Comparison of ENCODE assay signal across 28 mouse cellular contexts in the genomic region with DNA sequence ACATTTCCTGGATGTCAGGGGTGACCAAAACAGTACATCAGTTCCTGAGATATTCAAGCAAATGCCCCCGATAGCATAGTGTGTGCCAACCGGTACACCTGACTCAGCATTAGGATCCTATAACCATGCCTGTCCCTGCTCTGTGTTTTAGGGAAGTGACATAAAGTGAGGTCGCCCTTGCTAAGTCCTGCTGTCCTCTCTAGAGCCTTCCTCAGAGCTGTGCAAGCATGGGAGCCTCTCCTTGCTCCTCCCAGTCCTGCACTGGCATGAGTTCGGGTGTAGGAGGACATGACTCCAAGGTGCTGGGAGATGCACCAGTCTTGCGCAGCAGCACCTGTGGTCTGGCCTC. TPM values are rescaled to one million over a fixed set of nuclear protein-coding genes. Genes with fewer than 3 reads are reported as not detected.
DNase-seq lines count a peak whose midpoint lies in the region; ATAC-seq and TF ChIP-seq lines count a peak whose summit lies in the region.
"Had no signal": no experiment of that assay in that cellular context is flagged by ENCODE, and none has a peak within 500 bp of the region (broad histone marks: within the 10 kb centered on the region; RNA-seq: fewer than 3 reads in every experiment).

No protein-coding gene starts in this region.

- no peak for TF ChIP-seq CTCF in left cerebral cortex, adult 2 months (IDR thresholded peaks at IDR 0.05)

- peaks cover 96% of the 10 kb centered on the region for H3K27me3 ChIP-seq in megakaryocyte, embryonic 14.5 days (replicated peaks)
- H3K27me3 ChIP-seq in forebrain, embryonic 16.5 days (replicated peaks; ENCODE audit: control insufficient read depth, insufficient read depth, low read length) = no peaks in the 10 kb centered on the region
- H3K27me3 ChIP-seq in kidney, embryonic 14.5 days (ENCODE audit: control insufficient read depth, insufficient read depth, low read length) = no peaks in the 10 kb centered on the region
- H3K27me3 ChIP-seq: forebrain, embryonic 13.5 days had no signal

- H3K4me1 ChIP-seq in megakaryocyte, embryonic 14.5 days = peaks cover 21% of the 10 kb centered on the region
- H3K4me1 ChIP-seq in forebrain, embryonic 16.5 days (replicated peaks; ENCODE audit: control insufficient read depth, insufficient read depth, low read length) = peaks cover 13% of the 10 kb centered on the region
- no peaks in the 10 kb centered on the region for H3K4me1 ChIP-seq in kidney, embryonic 14.5 days (ENCODE audit: control insufficient read depth, insufficient read depth, low read length)

- no peak overlapping the region for H3K4me3 ChIP-seq in left cerebral cortex, adult 2 months
- H3K4me3 ChIP-seq in megakaryocyte, embryonic 14.5 days (replicated peaks) = peak overlapping the region; percentile 20
- no peak overlapping the region for H3K4me3 ChIP-seq in forebrain, embryonic 16.5 days (replicated peaks; ENCODE audit: low read length)
- H3K4me3 ChIP-seq in kidney, embryonic 14.5 days (ENCODE audit: low read length) = no peak overlapping the region
- H3K4me3 ChIP-seq: forebrain, embryonic 10.5 days; forebrain, embryonic 13.5 days had no signal

- intact Hi-C loops in left cerebral cortex, adult 2 months (cut with DNase I) = no loop called here
- intact Hi-C loops in left cerebral cortex, postnatal 36 days (cut with DNase I) = no loop called here

- H3K36me3 ChIP-seq in megakaryocyte, embryonic 14.5 days (replicated peaks; ENCODE audit: low read length) = no peaks in the 10 kb centered on the region
- no peaks in the 10 kb centered on the region for H3K36me3 ChIP-seq in forebrain, embryonic 16.5 days (ENCODE audit: control insufficient read depth, insufficient read depth)
- no peaks in the 10 kb centered on the region for H3K36me3 ChIP-seq in kidney, embryonic 14.5 days (ENCODE audit: control insufficient read depth, insufficient read depth, low read length)
- H3K36me3 ChIP-seq: forebrain, embryonic 10.5 days had no signal

- H3K27ac ChIP-seq in left cerebral cortex, adult 2 months = peak overlapping the region; percentile 17; the same call in 1 of the 2 replicates
- no peak overlapping the region for H3K27ac ChIP-seq in forebrain, embryonic 16.5 days (ENCODE audit: low read length)
- no peak overlapping the region for H3K27ac ChIP-seq in kidney, embryonic 14.5 days (ENCODE audit: low read depth, low read length)
- H3K27ac ChIP-seq: forebrain, embryonic 10.5 days; forebrain, embryonic 13.5 days; hindbrain, embryonic 14.5 days had no signal

- WGBS in forebrain, embryonic 16.5 days = 89% methylated on average over 5 of the region's 5 CpGs
- 87% methylated on average over 5 of the region's 5 CpGs for WGBS in kidney, embryonic 14.5 days

- DNase-seq in left cerebral cortex, adult 2 months (ENCODE audit: extremely low spot score in 1 of 2, low spot score in 2 of 2) = no peak
- DNase-seq in left cerebral cortex, postnatal 36 days (ENCODE audit: low spot score in 2 of 2) = no peak
- DNase-seq: cerebellum, adult 11-12 months; cerebellum, adult 8-10 months; cerebellum, postnatal 36 days; forebrain, postnatal 0 days; gastrocnemius, postnatal 10 days; gastrocnemius, postnatal 36 days; heart, adult 11 months had no signal

- no peak overlapping the region for H3K4me2 ChIP-seq in forebrain, embryonic 16.5 days (ENCODE audit: low read length)
- no peak overlapping the region for H3K4me2 ChIP-seq in kidney, embryonic 14.5 days (replicated peaks; ENCODE audit: low read depth, low read length)
- H3K4me2 ChIP-seq: forebrain, embryonic 13.5 days; heart, embryonic 11.5 days; hindbrain, embryonic 14.5 days had no signal

- peak; percentile 84 for ATAC-seq in granulocyte monocyte progenitor cell, adult 5-6 weeks (replicated peaks; ENCODE audit: poor library complexity, severe bottlenecking)
- no peak for ATAC-seq in forebrain, embryonic 16.5 days
- no peak for ATAC-seq in kidney, embryonic 14.5 days (ENCODE audit: low FRiP score, low TSS enrichment)
- ATAC-seq: CD4-positive, CD25-positive, alpha-beta regulatory T cell, adult 4 months; forebrain, embryonic 13.5 days; forebrain, postnatal 0 days; hindbrain, postnatal 0 days; inflammation-experienced regulatory T-cells, adult 6 months had no signal

- H3K9me3 ChIP-seq in megakaryocyte, embryonic 14.5 days = no peaks in the 10 kb centered on the region
- H3K9me3 ChIP-seq in forebrain, embryonic 16.5 days (ENCODE audit: control insufficient read depth, low read length) = no peaks in the 10 kb centered on the region
- H3K9me3 ChIP-seq in kidney, embryonic 14.5 days (ENCODE audit: control insufficient read depth, low read length) = no peaks in the 10 kb centered on the region
- H3K9me3 ChIP-seq: forebrain, embryonic 10.5 days; forebrain, embryonic 13.5 days had no signal

- no peak overlapping the region for H3K9ac ChIP-seq in forebrain, embryonic 16.5 days (replicated peaks; ENCODE audit: low read depth, low read length)
- H3K9ac ChIP-seq in kidney, embryonic 14.5 days (ENCODE audit: low read depth, low read length) = no peak overlapping the region
- H3K9ac ChIP-seq: forebrain, embryonic 13.5 days; forebrain, postnatal 0 days; hindbrain, embryonic 14.5 days had no signal

RNA-seq across cellular contexts. Expression of a gene that starts 14.9 kb away (rescaled TPM):
- total RNA-seq in left cerebral cortex, adult 2 months (2021) = 1 to 10 TPM in 1 of 2 experiments, under 1 TPM in 1; 0.68 to 1.0 TPM
- total RNA-seq in left cerebral cortex, postnatal 36 days (2021) = under 1 TPM; 0.27 to 0.45 TPM
- total RNA-seq in granulocyte monocyte progenitor cell, adult 5-6 weeks (2014; fragmentation: Nextera tagmentation) = not detected in 2 replicates
- not detected in 2 replicates for total RNA-seq in granulocyte monocyte progenitor cell, adult 5-6 weeks (2017)
- not detected in 2 replicates for polyA plus RNA-seq in megakaryocyte, embryonic 14.5 days (2012; ENCODE audit: insufficient read depth, low replicate concordance)
- polyA plus RNA-seq in forebrain, embryonic 16.5 days (2015; fragmentation: Nextera tagmentation; extraction: Ambion mirVana) = 1.3 and 1.8 TPM in 2 replicates
- 0.24 TPM in 1 of 2 replicates, not detected in the other for polyA plus RNA-seq in kidney, embryonic 14.5 days (2014; fragmentation: Nextera tagmentation; extraction: Ambion mirVana)
- total RNA-seq: gastrocnemius, adult 18-20 months; gastrocnemius, postnatal 10 days; gastrocnemius, postnatal 36 days; heart, adult 8-10 months; heart, postnatal 25 days; hematopoietic stem cell, adult 5-6 weeks; MEL had no signal
- polyA plus RNA-seq: C2C12; CD4-positive, CD25-positive, alpha-beta regulatory T cell, adult 4 months; heart, embryonic 11.5 days; heart, embryonic 14.5 days; heart, postnatal 0 days; inflammation-experienced regulatory T-cells, adult 6 months had no signal

RNA-seq across cellular contexts. Expression of a gene that starts 48.4 kb away (rescaled TPM):
- 100 to 1,000 TPM; 234 to 249 TPM for total RNA-seq in left cerebral cortex, adult 2 months (2021)
- total RNA-seq in left cerebral cortex, postnatal 36 days (2021) = 100 to 1,000 TPM; 246 to 248 TPM
- 0.04 and 9.0 TPM in 2 replicates for total RNA-seq in granulocyte monocyte progenitor cell, adult 5-6 weeks (2014; fragmentation: Nextera tagmentation)
- total RNA-seq in granulocyte monocyte progenitor cell, adult 5-6 weeks (2017) = 3.3 and 3.6 TPM in 2 replicates
- 2.4 and 4.1 TPM in 2 replicates for polyA plus RNA-seq in megakaryocyte, embryonic 14.5 days (2012; ENCODE audit: insufficient read depth, low replicate concordance)
- polyA plus RNA-seq in forebrain, embryonic 16.5 days (2015; fragmentation: Nextera tagmentation; extraction: Ambion mirVana) = 27.5 and 29.2 TPM in 2 replicates
- polyA plus RNA-seq in kidney, embryonic 14.5 days (2014; fragmentation: Nextera tagmentation; extraction: Ambion mirVana) = 2.4 and 3.9 TPM in 2 replicates

Comparison
In these comparisons a context has a peak if more than half of its experiments do, and no peak if none do; other contexts are left out.
1. RNA of a gene that starts 48.4 kb away (total RNA-seq): 234 to 249 TPM in left cerebral cortex, adult 2 months and 246 to 248 TPM in left cerebral cortex, postnatal 36 days; 0.04 to 9.0 TPM in granulocyte monocyte progenitor cell, adult 5-6 weeks; every median in the first group is over 10 times any median in the second.